Mouse (Mus musculus): ENCODE measurements around the gene Nckap5. TPM values are rescaled to one million over a fixed set of nuclear protein-coding genes. Genes with fewer than 3 reads are reported as not detected.

Nckap5 gene
- total and polyA plus RNA-seq, 2 experiments from 2014 or later = 9.3 to 10.2 TPM

- Histone ChIP-seq H3K27ac (ENCODE audit: low read depth, low read length) (no peak overlapping the region), H3K4me1 (ENCODE audit: insufficient read depth) (no peaks in the 10 kb centered on the region), H3K4me2 (ENCODE audit: low read depth) (no peak overlapping the region), H3K9ac (no peak overlapping the region), H3K9me3 (ENCODE audit: low read length) (no peaks in the 10 kb centered on the region), H3K4me3 (ENCODE audit: low read depth, low read length) (no peak overlapping the region), H3K27me3 (ENCODE audit: insufficient read depth, low read length) (no peaks in the 10 kb centered on the region), H3K36me3 (ENCODE audit: insufficient read depth) (no peaks in the 10 kb centered on the region)
- no peak for DNase-seq
- 38% methylated on average over 1 of the region's 1 CpGs for WGBS
- ATAC-seq = no peak
- TF ChIP-seq CTCF (IDR thresholded peaks at IDR 0.05; ENCODE audit: low read depth) = no peak
Measured at GRCm38 (mm10) chr1:126766971-126767370, 63.6 kb downstream of the Nckap5 start.

- Histone ChIP-seq H3K4me1 (ENCODE audit: insufficient read depth) (no peaks in the 10 kb centered on the region), H3K36me3 (ENCODE audit: insufficient read depth) (no peaks in the 10 kb centered on the region), H3K9me3 (ENCODE audit: low read length) (no peaks in the 10 kb centered on the region), H3K27ac (ENCODE audit: low read depth, low read length) (no peak overlapping the region), H3K27me3 (ENCODE audit: insufficient read depth, low read length) (no peaks in the 10 kb centered on the region), H3K4me2 (ENCODE audit: low read depth) (no peak overlapping the region), H3K4me3 (ENCODE audit: low read depth, low read length) (no peak overlapping the region), H3K9ac (no peak overlapping the region)
- WGBS = 26% methylated on average over 6 of the region's 6 CpGs
- DNase-seq (no peak), ATAC-seq (no peak)
- no peak for TF ChIP-seq CTCF (IDR thresholded peaks at IDR 0.05; ENCODE audit: low read depth)
Measured at GRCm38 (mm10) chr1:126765506-126766170, 65.0 kb downstream of the Nckap5 start.

- no peak for DNase-seq
- no peak overlapping the region for H3K9ac ChIP-seq
- no peak overlapping the region for H3K4me3 ChIP-seq (ENCODE audit: low read depth, low read length)
- no peak overlapping the region for H3K4me2 ChIP-seq (ENCODE audit: low read depth)
- no peak overlapping the region for H3K27ac ChIP-seq (ENCODE audit: low read depth, low read length)
- H3K36me3 ChIP-seq (ENCODE audit: insufficient read depth) = no peaks in the 10 kb centered on the region
- 88% methylated on average over 3 of the region's 3 CpGs for WGBS
- H3K4me1 ChIP-seq (ENCODE audit: insufficient read depth) = no peaks in the 10 kb centered on the region
- TF ChIP-seq CTCF (IDR thresholded peaks at IDR 0.05; ENCODE audit: low read depth) = no peak
- no peaks in the 10 kb centered on the region for H3K9me3 ChIP-seq (ENCODE audit: low read length)
- no peak for ATAC-seq
- H3K27me3 ChIP-seq (ENCODE audit: insufficient read depth, low read length) = no peaks in the 10 kb centered on the region
Measured at GRCm38 (mm10) chr1:126764201-126764600, 66.4 kb downstream of the Nckap5 start.

GRCm38 (mm10) chr1:126763192-126763591, 67.4 kb downstream of the Nckap5 start:
- Histone ChIP-seq H3K27me3 (ENCODE audit: insufficient read depth, low read length) (no peaks in the 10 kb centered on the region), H3K4me2 (ENCODE audit: low read depth) (no peak overlapping the region), H3K9ac (no peak overlapping the region), H3K36me3 (ENCODE audit: insufficient read depth) (no peaks in the 10 kb centered on the region), H3K27ac (ENCODE audit: low read depth, low read length) (no peak overlapping the region), H3K4me3 (ENCODE audit: low read depth, low read length) (no peak overlapping the region), H3K4me1 (ENCODE audit: insufficient read depth) (no peaks in the 10 kb centered on the region), H3K9me3 (ENCODE audit: low read length) (no peaks in the 10 kb centered on the region)
- DNase-seq (no peak), ATAC-seq (no peak)
- no peak for TF ChIP-seq CTCF (IDR thresholded peaks at IDR 0.05; ENCODE audit: low read depth)
- WGBS = 93% methylated on average over 2 of the region's 2 CpGs

GRCm38 (mm10) chr1:126760386-126760785, 70.2 kb downstream of the Nckap5 start:
- no peak overlapping the region for H3K27ac ChIP-seq (ENCODE audit: low read depth, low read length)
- H3K4me2 ChIP-seq (ENCODE audit: low read depth) = no peak overlapping the region
- H3K36me3 ChIP-seq (ENCODE audit: insufficient read depth) = no peaks in the 10 kb centered on the region
- ATAC-seq = no peak
- TF ChIP-seq CTCF (IDR thresholded peaks at IDR 0.05; ENCODE audit: low read depth) = no peak
- 26% methylated on average over 2 of the region's 2 CpGs for WGBS
- H3K9ac ChIP-seq = no peak overlapping the region
- H3K4me1 ChIP-seq (ENCODE audit: insufficient read depth) = no peaks in the 10 kb centered on the region
- DNase-seq = no peak
- no peak overlapping the region for H3K4me3 ChIP-seq (ENCODE audit: low read depth, low read length)
- no peaks in the 10 kb centered on the region for H3K9me3 ChIP-seq (ENCODE audit: low read length)
- H3K27me3 ChIP-seq (ENCODE audit: insufficient read depth, low read length) = no peaks in the 10 kb centered on the region

- Histone ChIP-seq H3K4me1 (ENCODE audit: insufficient read depth) (no peaks in the 10 kb centered on the region), H3K9me3 (ENCODE audit: low read length) (no peaks in the 10 kb centered on the region), H3K27me3 (ENCODE audit: insufficient read depth, low read length) (no peaks in the 10 kb centered on the region), H3K36me3 (ENCODE audit: insufficient read depth) (no peaks in the 10 kb centered on the region), H3K9ac (no peak overlapping the region), H3K4me3 (ENCODE audit: low read depth, low read length) (no peak overlapping the region), H3K27ac (ENCODE audit: low read depth, low read length) (no peak overlapping the region), H3K4me2 (ENCODE audit: low read depth) (no peak overlapping the region)
- ATAC-seq (no peak), DNase-seq (no peak)
- TF ChIP-seq CTCF (IDR thresholded peaks at IDR 0.05; ENCODE audit: low read depth) = no peak
- WGBS = 74% methylated on average over 5 of the region's 5 CpGs
Measured at GRCm38 (mm10) chr1:126755682-126756081, 74.9 kb downstream of the Nckap5 start.

GRCm38 (mm10) chr1:126753611-126754010, 77.0 kb downstream of the Nckap5 start:
- Histone ChIP-seq H3K4me3 (ENCODE audit: low read depth, low read length) (no peak overlapping the region), H3K27ac (ENCODE audit: low read depth, low read length) (no peak overlapping the region), H3K27me3 (ENCODE audit: insufficient read depth, low read length) (no peaks in the 10 kb centered on the region), H3K36me3 (ENCODE audit: insufficient read depth) (no peaks in the 10 kb centered on the region), H3K9me3 (ENCODE audit: low read length) (no peaks in the 10 kb centered on the region), H3K9ac (no peak overlapping the region), H3K4me1 (ENCODE audit: insufficient read depth) (no peaks in the 10 kb centered on the region), H3K4me2 (ENCODE audit: low read depth) (no peak overlapping the region)
- DNase-seq (no peak), ATAC-seq (no peak)
- TF ChIP-seq CTCF (IDR thresholded peaks at IDR 0.05; ENCODE audit: low read depth) = no peak

All from forebrain, postnatal 0 days (tissue).